Mouse (Mus musculus): ENCODE measurements around the gene Gm11213. TPM values are rescaled to one million over a fixed set of nuclear protein-coding genes. Genes with fewer than 3 reads are reported as not detected.
A peak's percentile ranks its signal among the peaks of the same experiment; 100 is the strongest.

Gene Gm11213
- polyA plus RNA-seq, 1 experiment from 2014 or later = not detected

GRCm38 (mm10) chr4:63554616-63555015 is 50.4 kb downstream of the Gm11213 start:
- H3K4me1 ChIP-seq = peaks cover 65% of the 10 kb centered on the region
- 51% methylated on average over 3 of the region's 3 CpGs for WGBS
- 0 out of 2 replicates have a peak overlapping the region, but pooled peaks have one; percentile 50 for H3K27ac ChIP-seq (replicated peaks)

GRCm38 (mm10) chr4:63553789-63554576 is 51.1 kb downstream of the Gm11213 start:
- Histone ChIP-seq H3K27ac (replicated peaks) (peak overlapping the region; percentile 58; the same call in 1 of the 2 replicates), H3K4me3 (no peak overlapping the region), H3K9me3 (replicated peaks) (no peaks in the 10 kb centered on the region), H3K27me3 (ENCODE audit: low read depth, poor library complexity, severe bottlenecking) (peaks cover 3% of the 10 kb centered on the region; the same call in 1 of the 2 replicates), H3K4me1 (peaks cover 59% of the 10 kb centered on the region), H3K36me3 (peaks cover 47% of the 10 kb centered on the region)
- WGBS = 46% methylated on average over 4 of the region's 4 CpGs
- no peak for DNase-seq (ENCODE audit: low spot score)

More at GRCm38 (mm10) chr4:63554616-63555015, 50.4 kb downstream of the Gm11213 start:
- Histone ChIP-seq H3K36me3 (peaks cover 41% of the 10 kb centered on the region), H3K27me3 (ENCODE audit: low read depth, poor library complexity, severe bottlenecking) (peaks cover 3% of the 10 kb centered on the region; the same call in 1 of the 2 replicates), H3K4me3 (no peak overlapping the region), H3K9me3 (replicated peaks) (no peaks in the 10 kb centered on the region)
- DNase-seq (ENCODE audit: low spot score) = no peak

GRCm38 (mm10) chr4:63552865-63553264 is 52.2 kb downstream of the Gm11213 start:
- Histone ChIP-seq H3K4me1 (peaks cover 48% of the 10 kb centered on the region), H3K36me3 (peaks cover 58% of the 10 kb centered on the region), H3K9me3 (replicated peaks) (no peaks in the 10 kb centered on the region), H3K27me3 (ENCODE audit: low read depth, poor library complexity, severe bottlenecking) (peaks cover 3% of the 10 kb centered on the region; the same call in 1 of the 2 replicates), H3K27ac (replicated peaks) (no peak overlapping the region), H3K4me3 (no peak overlapping the region)
- DNase-seq (ENCODE audit: low spot score) = no peak
- 87% methylated on average over 1 of the region's 1 CpGs for WGBS

- 87% methylated on average over 3 of the region's 3 CpGs for WGBS
Observed at GRCm38 (mm10) chr4:63550908-63551307, 54.2 kb downstream of the Gm11213 start.

GRCm38 (mm10) chr4:63548491-63548890 is 56.6 kb downstream of the Gm11213 start:
- Histone ChIP-seq H3K36me3 (peaks cover 54% of the 10 kb centered on the region), H3K4me1 (peaks cover 40% of the 10 kb centered on the region), H3K27ac (replicated peaks) (no peak overlapping the region), H3K27me3 (ENCODE audit: low read depth, poor library complexity, severe bottlenecking) (no peaks in the 10 kb centered on the region), H3K4me3 (no peak overlapping the region), H3K9me3 (replicated peaks) (no peaks in the 10 kb centered on the region)
- no peak for DNase-seq (ENCODE audit: low spot score)
- WGBS = 86% methylated on average over 3 of the region's 3 CpGs

More at GRCm38 (mm10) chr4:63550908-63551307, 54.2 kb downstream of the Gm11213 start:
- Histone ChIP-seq H3K36me3 (peaks cover 59% of the 10 kb centered on the region), H3K9me3 (replicated peaks) (no peaks in the 10 kb centered on the region), H3K27me3 (ENCODE audit: low read depth, poor library complexity, severe bottlenecking) (no peaks in the 10 kb centered on the region), H3K27ac (replicated peaks) (no peak overlapping the region), H3K4me1 (peaks cover 46% of the 10 kb centered on the region), H3K4me3 (no peak overlapping the region)
- no peak for DNase-seq (ENCODE audit: low spot score)

GRCm38 (mm10) chr4:63547799-63548198 is 57.3 kb downstream of the Gm11213 start:
- no peaks in the 10 kb centered on the region for H3K9me3 ChIP-seq (replicated peaks)
- no peak overlapping the region for H3K27ac ChIP-seq (replicated peaks)
- H3K27me3 ChIP-seq (ENCODE audit: low read depth, poor library complexity, severe bottlenecking) = no peaks in the 10 kb centered on the region
- H3K4me1 ChIP-seq = peaks cover 33% of the 10 kb centered on the region
- WGBS = 100% methylated on average over 1 of the region's 1 CpGs
- H3K36me3 ChIP-seq = peaks cover 49% of the 10 kb centered on the region
- no peak overlapping the region for H3K4me3 ChIP-seq
- DNase-seq (ENCODE audit: low spot score) = no peak

Other genes starting within 250 kb of the Gm11213 start
- not detected in 2 replicates for gene Orm3, start 249.1 kb downstream of the Gm11213 start, polyA plus RNA-seq (2016; fragmentation: Nextera tagmentation; extraction: Ambion mirVana)
- not detected in 2 replicates for gene Orm2, start 242.8 kb downstream of the Gm11213 start, polyA plus RNA-seq (2016; fragmentation: Nextera tagmentation; extraction: Ambion mirVana)
- 12.8 and 17.3 TPM in 2 replicates for gene Akna, start 201.9 kb downstream of the Gm11213 start, polyA plus RNA-seq (2016; fragmentation: Nextera tagmentation; extraction: Ambion mirVana)
- 8.6 and 8.8 TPM in 2 replicates for gene Whrn, start 109.3 kb downstream of the Gm11213 start, polyA plus RNA-seq (2016; fragmentation: Nextera tagmentation; extraction: Ambion mirVana)
- gene Atp6v1g1, start 60.5 kb downstream of the Gm11213 start, polyA plus RNA-seq (2016; fragmentation: Nextera tagmentation; extraction: Ambion mirVana) = 290 and 319 TPM in 2 replicates
- 9.7 and 10.0 TPM in 2 replicates for gene Tmem268, start 46.5 kb downstream of the Gm11213 start, polyA plus RNA-seq (2016; fragmentation: Nextera tagmentation; extraction: Ambion mirVana)
- not detected in 2 replicates for gene Tex48, start 17.2 kb upstream of the Gm11213 start, polyA plus RNA-seq (2016; fragmentation: Nextera tagmentation; extraction: Ambion mirVana)
- not detected in 2 replicates for gene Gm11214, start 58.1 kb upstream of the Gm11213 start, polyA plus RNA-seq (2016; fragmentation: Nextera tagmentation; extraction: Ambion mirVana)
- gene Tnfsf15, start 139.9 kb upstream of the Gm11213 start, polyA plus RNA-seq (2016; fragmentation: Nextera tagmentation; extraction: Ambion mirVana) = not detected in 2 replicates